Mouse (Mus musculus) adrenal gland, postnatal 10 days (tissue): ENCODE data around the gene Itih5. TPM values are rescaled to one million over a fixed set of nuclear protein-coding genes. Genes with fewer than 3 reads are reported as not detected.
A peak's percentile ranks its signal among the peaks of the same experiment; 100 is the strongest.

Experiments used
- DNase-seq: peaks from one replicate; pipeline ENCODE4 v3.0.0; 2021; ENCODE audit warnings: mixed read lengths
- total RNA-seq, 2 experiments: library from RNA; stranded (reverse); gene quantifications; 2 replicates each; pipeline ENCODE4 v1.2.3; 2021

Itih5 gene
- total RNA-seq, 2 experiments from 2014 or later = 43.5 to 46.6 TPM

DNA sequence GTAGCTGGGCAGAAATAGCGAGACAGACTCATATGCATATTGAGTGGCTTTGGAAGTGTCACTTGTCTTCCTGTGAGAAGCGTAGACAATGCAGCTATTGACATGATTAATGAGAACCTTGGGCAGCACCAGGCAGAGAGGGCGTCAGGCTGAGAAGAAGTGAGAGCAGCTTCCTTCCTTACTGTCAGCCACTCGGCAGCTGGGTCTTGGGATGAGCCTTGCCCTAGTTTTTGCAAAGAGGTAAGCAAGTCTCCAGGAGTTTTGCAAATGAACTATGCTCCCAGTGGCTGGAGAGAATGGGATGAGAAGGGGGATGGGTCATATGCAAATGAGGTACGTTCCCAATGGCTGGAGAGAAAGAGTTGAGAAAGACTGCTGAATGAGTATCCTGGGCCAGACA, 109.4 kb downstream of the Itih5 start:
- DNase-seq = no peak

DNA sequence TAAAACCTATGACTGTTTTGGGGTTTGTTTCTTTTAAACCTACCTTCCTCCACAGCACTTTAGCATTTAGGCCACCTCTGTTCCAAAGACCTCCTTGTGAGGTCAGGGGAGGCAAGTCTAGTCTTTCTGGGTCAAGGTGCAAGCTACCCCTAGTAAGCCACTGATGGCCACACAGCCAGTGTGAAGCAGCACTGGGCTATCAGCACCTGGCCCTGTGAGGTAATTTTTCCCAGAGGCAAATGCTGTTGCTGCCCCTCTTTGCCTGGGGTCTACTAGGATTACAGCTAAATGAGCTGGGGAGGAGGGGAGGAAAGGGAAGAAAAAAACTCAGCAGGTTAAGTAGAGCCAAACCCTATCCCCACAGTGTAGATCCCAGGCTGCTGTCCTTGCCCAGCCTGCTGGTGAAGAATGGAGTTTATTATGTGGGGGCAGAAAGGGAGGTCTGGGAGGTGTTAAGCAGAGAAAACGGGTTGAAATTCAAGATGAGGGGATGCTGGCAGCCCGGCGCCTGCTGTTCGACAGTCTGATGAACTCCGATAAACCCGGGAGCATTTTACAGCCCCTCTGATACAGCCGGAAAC, 110.6 kb downstream of the Itih5 start:
- DNase-seq = no peak

DNA sequence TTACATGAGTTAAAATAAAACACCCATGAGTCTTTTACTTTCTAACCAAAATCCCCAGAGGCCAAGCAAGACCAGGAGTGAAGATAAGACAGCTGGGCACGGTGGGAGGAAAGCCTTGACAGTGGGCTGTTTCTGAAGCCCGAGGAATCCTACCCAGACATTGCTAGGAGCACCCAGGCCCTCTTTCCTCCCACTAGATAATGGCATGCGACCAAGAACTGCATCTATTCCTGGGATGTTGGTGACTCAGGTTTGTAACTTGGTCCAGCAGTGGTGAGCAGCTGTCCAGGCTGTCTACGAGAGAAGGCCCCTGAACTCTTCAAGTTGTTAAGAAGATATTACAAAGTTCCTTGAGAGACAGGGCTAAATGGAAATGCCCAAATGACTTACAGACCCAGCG, 112.5 kb downstream of the Itih5 start:
- DNase-seq = no peak

DNA sequence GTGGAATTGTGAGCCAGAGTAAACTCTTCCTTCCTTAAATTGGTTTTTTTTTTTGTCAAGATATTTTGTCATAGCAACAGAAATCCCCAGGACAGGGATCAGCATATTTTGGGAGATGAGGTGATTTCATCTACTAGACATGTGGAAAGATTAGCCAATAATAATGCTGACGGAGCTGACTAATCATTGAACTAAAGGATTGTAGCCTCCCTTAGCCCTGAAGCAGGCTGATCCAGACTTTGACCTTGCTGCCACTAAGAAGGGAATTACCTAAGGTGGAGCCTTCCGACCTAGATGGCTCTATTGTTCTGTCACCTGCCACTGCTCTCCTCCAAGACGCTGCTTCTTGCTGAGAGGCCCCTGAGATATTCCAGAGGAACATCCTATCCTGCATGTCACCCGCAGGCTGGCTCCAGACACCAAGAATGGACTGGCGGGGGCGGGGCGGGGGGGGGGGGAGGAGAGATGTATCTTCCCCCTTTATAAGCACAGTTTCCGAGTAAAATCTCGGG, 119.3 kb downstream of the Itih5 start:
- DNase-seq = no peak

DNA sequence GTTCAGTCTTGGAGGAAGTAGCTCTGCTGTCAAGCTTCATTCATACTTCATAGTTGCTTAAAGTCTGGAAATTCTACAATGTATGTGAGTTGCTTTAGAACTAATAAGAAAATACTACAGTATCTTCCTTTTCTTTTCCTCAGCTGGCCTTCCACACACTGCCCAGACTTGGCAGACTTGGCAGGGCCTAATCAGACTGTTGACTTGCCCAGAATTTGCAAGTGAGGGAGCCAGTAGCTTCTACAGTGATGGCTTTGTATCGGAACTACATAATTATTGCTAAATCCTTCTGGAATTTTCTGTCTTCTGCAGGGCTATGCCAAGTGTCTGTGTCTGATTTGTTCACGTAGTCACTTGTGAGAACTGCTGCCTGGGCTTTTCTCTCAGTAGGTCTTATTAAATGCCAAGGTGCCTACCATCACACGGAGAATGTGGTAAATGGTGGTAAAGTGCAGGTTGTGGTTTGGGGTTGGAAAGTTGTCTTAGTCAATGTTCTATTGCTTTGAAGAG, 120.2 kb downstream of the Itih5 start:
- no peak for DNase-seq

DNA sequence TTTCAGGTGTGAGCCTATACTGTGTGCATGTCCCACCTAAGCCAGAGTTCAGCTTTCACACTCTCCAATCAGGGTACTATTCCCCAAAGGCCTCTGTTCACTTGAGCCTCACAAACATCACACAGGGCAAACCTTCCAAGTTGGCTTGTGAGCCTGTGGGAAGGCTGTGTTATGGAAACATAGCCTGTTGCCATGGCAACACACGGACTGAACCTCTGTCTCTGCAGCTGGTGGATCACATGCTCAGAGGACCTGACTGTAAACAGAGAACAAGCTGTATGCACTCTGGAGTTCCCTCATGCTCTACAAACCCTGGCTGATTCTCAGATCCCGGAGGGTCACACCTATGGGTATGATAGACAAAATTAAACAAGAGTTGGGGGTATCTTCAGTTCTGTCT, 122.8 kb downstream of the Itih5 start:
- peak; percentile 62 for DNase-seq

DNA sequence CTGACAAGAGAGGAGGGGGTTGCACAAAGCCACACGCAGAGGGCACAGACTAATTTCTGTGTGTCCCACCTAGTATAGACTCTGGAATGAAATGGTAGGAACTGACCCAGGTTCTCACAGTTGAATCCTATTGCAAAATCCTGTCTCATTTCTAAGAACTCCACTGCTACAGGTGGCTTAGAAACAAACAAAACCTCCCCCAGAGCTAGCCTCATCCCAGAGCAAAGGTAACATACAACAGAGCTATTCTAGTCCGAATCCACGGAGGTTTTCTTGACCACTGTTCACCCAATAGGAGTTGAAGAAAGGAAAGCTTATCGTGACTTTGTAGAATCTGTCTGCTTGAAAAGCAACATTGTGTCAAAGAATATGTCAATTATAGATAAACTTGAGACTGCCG, 130.3 kb downstream of the Itih5 start:
- no peak for DNase-seq

DNA sequence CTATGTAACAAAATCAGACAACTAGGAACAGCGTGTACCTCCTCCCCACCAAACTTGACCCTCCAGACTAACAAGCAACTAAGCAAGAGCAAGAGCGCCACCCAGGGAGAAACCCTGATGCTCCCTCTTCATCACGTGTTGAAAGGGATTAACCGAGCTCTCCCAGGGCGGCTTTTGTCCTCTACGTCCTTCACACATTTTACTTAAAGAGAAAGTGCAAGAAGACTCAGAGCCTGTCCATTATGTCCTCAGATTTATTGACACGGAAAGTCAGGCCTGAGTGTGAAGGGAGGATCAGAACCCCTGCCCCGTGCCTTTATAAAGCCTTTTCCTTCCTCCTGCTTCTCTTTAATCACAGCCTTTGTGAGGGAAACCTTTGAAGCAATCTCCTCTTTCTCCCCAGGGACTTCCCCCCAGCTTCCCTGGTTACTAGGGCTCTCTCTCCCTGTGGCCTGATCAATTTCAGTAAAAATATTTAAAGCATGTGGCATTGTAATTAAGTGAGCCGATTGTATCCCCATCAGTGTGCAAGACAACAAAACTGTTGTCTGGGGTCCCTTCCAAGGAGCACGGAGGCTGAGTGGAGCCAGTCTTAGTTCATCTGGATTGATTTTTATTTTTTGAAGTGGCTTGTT, 131.4 kb downstream of the Itih5 start:
- peak; percentile 66 for DNase-seq

DNA sequence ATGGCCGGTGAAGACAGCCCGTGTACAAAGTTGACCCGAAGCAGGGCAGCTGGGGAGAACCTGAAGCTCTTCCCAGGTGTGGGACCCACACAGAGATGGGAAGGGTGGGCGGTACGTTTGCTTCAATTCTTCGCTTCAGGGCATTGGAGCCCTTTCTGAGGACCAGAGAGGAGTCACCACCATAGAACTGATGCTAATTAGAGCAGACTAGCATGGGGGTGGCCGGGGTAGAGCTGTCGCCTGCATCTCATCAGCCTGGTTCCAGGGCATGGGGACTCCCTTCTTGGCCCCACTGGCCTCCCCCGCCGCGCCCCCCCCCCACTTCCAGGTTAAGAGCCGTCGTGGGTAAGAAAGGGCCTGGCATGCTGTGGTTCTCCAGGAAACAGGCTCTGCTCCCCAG, 132.6 kb downstream of the Itih5 start:
- DNase-seq = no peak

DNA sequence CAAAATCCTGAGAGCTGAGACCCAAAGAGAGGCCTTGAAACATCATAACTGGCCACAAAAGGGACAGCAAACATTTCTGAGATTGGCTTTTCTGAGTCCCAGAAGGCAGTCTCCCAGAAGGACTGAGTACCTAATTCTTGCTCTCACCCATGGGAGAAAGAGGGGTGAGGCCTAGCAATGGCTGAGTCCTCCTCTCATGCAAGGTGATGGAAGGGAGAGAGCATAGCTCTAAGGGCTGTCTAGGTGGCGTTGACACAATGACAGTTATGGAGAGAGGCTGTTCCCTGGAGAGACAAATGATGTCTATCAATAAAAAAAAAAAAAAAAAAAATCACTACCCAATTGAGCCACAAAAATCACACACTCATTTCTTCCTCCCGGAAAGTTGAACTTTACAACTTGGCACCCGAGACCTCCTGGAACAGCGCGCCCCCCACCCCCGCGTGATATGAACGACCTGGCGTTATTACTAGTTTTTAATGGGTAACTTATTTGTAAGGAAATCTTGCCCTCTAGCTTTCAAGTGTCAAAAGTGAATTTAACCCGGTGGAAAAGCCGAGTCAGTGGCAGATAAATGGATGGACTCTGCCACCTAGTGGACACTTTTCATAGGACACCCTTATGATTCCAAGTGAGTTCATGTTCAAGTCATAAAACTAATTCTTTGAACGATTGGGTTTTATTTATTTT, 134.9 kb downstream of the Itih5 start:
- DNase-seq = peak; percentile 82

DNA sequence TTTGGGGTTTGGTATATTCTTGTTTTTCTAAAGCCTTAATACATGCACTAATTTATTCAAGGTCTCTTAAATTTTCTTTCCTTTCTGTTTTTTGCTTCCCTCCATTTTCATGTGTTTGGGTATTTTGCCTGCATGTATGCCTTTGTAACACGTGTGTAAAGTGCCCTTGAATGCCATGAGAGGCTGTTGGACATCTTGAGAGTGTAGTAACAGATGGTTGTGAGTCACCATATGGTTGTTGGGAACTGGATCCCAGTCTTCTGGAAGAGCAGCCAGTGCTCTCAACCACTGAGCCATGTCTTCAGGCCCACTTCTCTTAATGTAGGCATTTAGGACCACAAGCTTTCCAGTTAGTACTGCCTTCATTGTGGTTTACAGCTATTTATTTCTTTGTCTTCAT, 135.5 kb downstream of the Itih5 start:
- DNase-seq = no peak

DNA sequence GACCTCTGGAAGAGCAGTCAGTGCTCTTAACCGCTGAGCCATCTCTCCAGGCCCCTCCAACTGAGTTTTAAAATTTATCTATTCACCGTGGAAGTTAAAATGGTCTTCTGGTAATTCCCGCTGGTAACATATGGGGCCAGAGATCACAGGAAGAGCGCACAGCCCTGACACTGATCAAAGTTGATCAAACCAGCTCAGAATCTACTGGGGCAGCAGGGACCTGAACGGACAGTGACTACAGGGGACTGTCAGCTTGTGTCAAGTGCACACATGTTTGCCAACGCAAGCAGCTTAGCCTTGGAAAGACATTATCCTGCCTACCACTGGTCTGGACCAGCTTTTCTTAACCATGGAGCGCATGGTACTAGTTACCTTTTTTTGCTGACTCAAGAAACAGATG, 136.7 kb downstream of the Itih5 start:
- DNase-seq = no peak

DNA sequence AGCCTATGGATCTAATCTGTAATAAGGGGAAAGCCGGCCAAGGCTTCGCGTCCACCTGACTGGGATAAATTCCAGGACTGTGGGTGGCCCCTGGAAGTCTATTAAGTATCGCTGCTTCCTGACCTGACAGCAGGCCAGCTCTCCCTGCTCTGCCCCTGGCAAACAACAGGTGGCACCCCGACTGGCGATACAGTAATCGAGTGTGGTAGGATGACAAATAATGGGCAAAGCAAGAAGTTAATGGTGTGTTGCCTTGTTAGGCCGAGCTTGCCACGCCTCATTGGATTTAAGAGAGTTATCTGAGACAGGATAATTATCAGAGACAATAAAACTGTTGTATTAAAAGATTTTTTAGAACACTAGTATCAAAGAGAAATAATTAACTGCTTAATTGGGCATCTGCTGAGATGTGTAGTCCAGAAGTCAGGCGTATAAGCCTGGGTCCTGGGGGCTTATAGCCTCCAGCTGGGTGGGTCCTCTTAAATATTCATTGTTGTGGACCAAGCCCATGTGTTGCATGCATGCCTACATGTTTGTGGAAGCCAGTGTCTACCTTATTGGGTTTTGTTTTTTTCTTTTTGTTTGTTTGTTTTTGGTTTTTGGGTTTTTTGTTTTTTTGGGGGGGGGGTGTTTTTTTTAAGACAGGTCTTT, 140.3 kb downstream of the Itih5 start:
- no peak for DNase-seq

DNA sequence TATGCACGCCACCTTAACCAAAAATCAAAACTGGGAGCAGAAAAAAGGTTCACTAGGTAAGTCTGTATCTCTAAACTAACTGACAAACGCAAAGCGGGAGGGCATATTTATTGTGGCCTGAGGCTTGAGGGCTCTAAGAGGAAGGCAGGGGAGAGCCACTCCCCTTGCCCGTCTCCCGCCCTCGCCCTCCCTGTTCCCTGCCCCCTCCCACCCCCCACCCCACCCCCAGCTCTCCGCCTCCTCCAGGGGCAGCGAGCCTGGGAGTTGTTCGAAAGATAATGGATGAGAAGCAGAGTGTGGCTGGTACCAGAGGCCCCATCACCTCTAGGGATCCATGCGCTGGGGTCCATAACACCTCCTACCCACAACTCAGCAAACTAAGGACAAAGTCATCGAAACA, 142.5 kb downstream of the Itih5 start:
- DNase-seq = no peak

DNA sequence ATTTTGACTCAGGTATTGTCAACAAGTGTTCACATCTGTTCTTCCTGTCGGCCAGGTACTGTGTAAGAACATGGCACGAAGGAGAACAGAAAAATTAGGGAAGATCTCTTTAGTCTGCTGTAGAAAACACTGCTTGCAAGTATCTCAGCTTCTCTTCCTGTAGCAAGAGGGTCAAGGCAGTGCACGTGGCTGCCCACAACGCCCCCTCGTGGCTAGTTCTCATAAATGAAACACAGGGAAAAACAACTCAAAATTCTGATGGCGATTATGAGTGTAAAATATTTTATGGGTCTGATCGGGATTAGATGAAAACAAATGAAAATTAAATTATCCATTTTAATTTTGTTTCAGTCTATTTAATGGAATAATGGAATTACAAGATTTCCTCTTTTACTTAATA, 146.9 kb downstream of the Itih5 start:
- DNase-seq = peak; percentile 15

DNA sequence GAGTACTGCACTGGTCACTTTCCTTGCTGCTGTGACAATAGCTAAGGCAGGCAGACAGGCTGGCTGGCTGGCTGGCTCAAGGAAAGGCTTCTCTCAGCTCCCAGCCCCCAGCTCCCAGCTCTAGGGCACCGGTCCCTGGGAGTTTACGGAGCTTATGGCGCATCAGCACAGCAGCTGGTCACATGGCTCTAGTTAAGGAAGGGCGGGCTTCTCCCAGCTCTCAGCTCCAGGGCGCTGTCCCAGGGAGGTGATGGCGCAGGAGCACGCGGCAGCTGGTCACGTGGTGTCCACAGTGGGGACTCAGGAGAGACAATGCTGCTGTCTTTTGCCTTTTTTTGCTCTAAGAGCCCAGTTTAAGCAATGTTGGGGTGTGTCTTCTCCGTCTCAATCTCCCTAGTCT, 147.4 kb downstream of the Itih5 start:
- peak; percentile 27 for DNase-seq

DNA sequence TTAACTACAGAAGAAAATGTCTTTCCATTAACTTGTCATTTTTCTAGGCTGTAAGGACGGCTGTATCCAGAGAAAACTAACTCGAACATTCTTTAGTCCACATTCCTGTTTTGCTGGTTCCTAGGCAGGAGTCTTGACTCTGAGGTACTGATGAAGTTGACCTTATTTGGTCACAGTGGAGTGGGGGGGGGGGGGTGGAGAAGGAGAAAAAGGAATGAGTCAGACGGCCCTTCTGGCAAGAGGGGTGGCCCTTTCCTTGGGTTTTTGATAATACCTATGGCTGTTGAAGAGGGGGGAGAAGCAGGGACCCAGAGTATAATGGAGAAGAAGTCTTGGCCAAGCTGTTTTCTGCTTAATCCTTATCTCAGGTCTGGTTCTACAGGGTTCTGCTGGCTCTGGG, 148.0 kb downstream of the Itih5 start:
- DNase-seq = no peak

DNA sequence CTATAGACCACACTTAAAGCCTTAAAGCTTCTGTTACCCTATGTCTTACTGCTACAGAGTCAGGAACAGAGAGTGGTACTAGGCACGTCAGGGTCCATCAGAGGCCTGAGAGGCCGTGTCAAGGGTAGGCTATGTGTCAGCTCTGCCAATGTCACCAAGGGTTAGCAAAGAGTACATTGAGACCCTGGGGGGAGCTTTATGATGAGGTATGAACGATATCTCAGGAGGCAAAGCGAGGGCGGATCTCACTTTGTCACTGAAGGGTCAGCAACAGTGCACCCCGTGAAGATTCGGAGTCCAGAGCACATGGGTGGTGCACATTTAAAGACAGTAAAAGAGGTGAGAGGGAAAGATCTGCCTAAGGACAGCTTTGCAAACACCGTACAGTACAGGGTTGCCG, 148.6 kb downstream of the Itih5 start:
- DNase-seq = no peak

DNA sequence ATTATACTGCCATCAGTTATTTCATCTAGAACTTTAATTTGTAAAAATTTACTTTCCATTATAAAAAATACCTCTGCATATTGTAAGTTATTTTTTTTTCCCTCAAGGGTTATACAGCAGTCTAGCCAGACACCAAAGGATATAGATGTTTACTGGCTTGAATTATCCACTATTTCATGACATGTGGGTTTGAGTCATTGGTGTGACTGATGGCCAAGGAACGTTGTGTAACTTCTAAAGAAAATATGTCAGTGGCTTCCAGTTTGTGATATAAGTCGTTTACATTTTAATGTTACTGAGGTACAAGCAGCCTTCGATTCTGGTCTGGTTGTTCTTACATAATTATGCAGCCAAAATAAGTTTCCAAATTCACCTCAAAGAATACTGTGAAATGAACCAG, 151.5 kb downstream of the Itih5 start:
- no peak for DNase-seq
